Comparison of ENCODE assay signal across 11 mouse cellular contexts in the genomic region with DNA sequence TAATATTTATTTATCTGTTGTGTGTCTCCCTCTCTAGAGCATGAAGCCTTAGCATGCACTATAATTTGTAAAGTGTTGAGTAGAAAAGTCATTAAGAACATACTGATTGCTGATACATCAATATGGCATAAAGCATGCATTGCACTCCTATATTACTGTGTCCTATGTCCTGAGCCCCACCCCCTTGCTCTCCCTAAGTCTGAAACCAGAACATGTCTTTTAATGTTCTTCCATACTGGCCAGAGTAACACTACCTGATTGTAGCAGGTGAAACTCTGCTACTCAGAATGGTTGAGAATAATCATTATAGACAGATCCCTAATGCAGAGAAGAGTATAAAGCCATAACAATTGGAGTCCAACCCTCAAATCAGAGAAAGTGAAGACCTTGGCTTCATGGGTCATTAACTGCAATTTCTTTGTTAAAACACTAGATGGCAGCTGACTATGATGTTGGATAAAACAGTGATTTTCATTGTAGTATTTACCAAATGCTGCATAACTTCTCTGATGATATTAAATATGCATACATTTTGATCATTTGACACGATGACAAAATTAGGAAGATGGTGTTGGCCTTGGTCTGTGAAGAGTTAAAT. TPM values are rescaled to one million over a fixed set of nuclear protein-coding genes. Genes with fewer than 3 reads are reported as not detected.
DNase-seq lines count a peak whose midpoint lies in the region; ATAC-seq and TF ChIP-seq lines count a peak whose summit lies in the region.
"Had no signal": no experiment of that assay in that cellular context is flagged by ENCODE, and none has a peak within 500 bp of the region (broad histone marks: within the 10 kb centered on the region; RNA-seq: fewer than 3 reads in every experiment).

No protein-coding gene starts in this region.

- H3K4me3 ChIP-seq in lung, postnatal 0 days (ENCODE audit: low read depth, low read length), result no peak overlapping the region
- H3K4me3 ChIP-seq in stomach, postnatal 0 days (ENCODE audit: low read depth, low read length), result no peak overlapping the region
- H3K4me3 ChIP-seq: megakaryocyte, embryonic 14.5 days had no signal

- no peak overlapping the region for H3K27ac ChIP-seq in lung, postnatal 0 days (ENCODE audit: low read length)
- H3K27ac ChIP-seq in stomach, postnatal 0 days (replicated peaks), result no peak overlapping the region

- H3K36me3 ChIP-seq in lung, postnatal 0 days (ENCODE audit: insufficient read depth, low read length), result no peaks in the 10 kb centered on the region
- H3K36me3 ChIP-seq in stomach, postnatal 0 days (ENCODE audit: control insufficient read depth, insufficient read depth, low read length), result no peaks in the 10 kb centered on the region

- no peak for TF ChIP-seq EP300 in lung, postnatal 0 days (IDR thresholded peaks at IDR 0.05)
- TF ChIP-seq EP300 in stomach, postnatal 0 days (optimal IDR thresholded peaks at IDR 0.05), result no peak

- no peaks in the 10 kb centered on the region for H3K27me3 ChIP-seq in lung, postnatal 0 days (replicated peaks; ENCODE audit: insufficient read depth, low read length)
- H3K27me3 ChIP-seq in stomach, postnatal 0 days (ENCODE audit: control insufficient read depth, insufficient read depth, low read length), result no peaks in the 10 kb centered on the region
- H3K27me3 ChIP-seq: megakaryocyte, embryonic 14.5 days had no signal

- no peak overlapping the region for H3K4me2 ChIP-seq in lung, postnatal 0 days (replicated peaks; ENCODE audit: low read depth, low read length)
- no peak overlapping the region for H3K4me2 ChIP-seq in stomach, postnatal 0 days (replicated peaks; ENCODE audit: low read depth)

- TF ChIP-seq CTCF in lung, postnatal 0 days (IDR thresholded peaks at IDR 0.05), result peak; percentile 62
- TF ChIP-seq CTCF in stomach, postnatal 0 days (IDR thresholded peaks at IDR 0.05; ENCODE audit: low read depth), result peak; percentile 76

- H3K4me1 ChIP-seq in lung, postnatal 0 days (ENCODE audit: insufficient read depth, low read depth, low read length), result no peaks in the 10 kb centered on the region
- H3K4me1 ChIP-seq in stomach, postnatal 0 days (replicated peaks; ENCODE audit: control insufficient read depth, insufficient read depth), result no peaks in the 10 kb centered on the region
- H3K4me1 ChIP-seq: megakaryocyte, embryonic 14.5 days had no signal

- ATAC-seq in frontal cortex, adult (ENCODE audit: low TSS enrichment), result 0 out of 2 replicates have a peak, but pooled peaks have one; percentile 47
- no peak for ATAC-seq in lung, postnatal 0 days
- ATAC-seq in granulocyte monocyte progenitor cell, adult 5-6 weeks (replicated peaks; ENCODE audit: poor library complexity, severe bottlenecking), result peak; percentile 59
- no peak for ATAC-seq in stomach, postnatal 0 days (ENCODE audit: low FRiP score, low TSS enrichment)

- no peaks in the 10 kb centered on the region for H3K9me3 ChIP-seq in lung, postnatal 0 days (ENCODE audit: low read length)
- H3K9me3 ChIP-seq in stomach, postnatal 0 days (ENCODE audit: control insufficient read depth, low read length), result no peaks in the 10 kb centered on the region
- H3K9me3 ChIP-seq: megakaryocyte, embryonic 14.5 days had no signal

- 2% methylated on average over 1 of the region's 1 CpGs for WGBS in lung, postnatal 0 days
- 3% methylated on average over 1 of the region's 1 CpGs for WGBS in stomach, postnatal 0 days

- H3K9ac ChIP-seq in lung, postnatal 0 days (replicated peaks; ENCODE audit: low read depth), result no peak overlapping the region
- no peak overlapping the region for H3K9ac ChIP-seq in stomach, postnatal 0 days (ENCODE audit: low read length)

- no peak for DNase-seq in frontal cortex, postnatal 36 days (ENCODE audit: low spot score in 2 of 2)
- peak; percentile 65 for DNase-seq in lung, postnatal 0 days (ENCODE audit: low spot score)
- DNase-seq in lung, postnatal 4 days, result no peak
- no peak for DNase-seq in stomach, postnatal 0 days (ENCODE audit: low spot score)
- DNase-seq in natural killer cell, adult 2 months (ENCODE audit: low spot score in 2 of 2), result no peak
- no peak for DNase-seq in thymus, postnatal 25 days
- DNase-seq: cerebellum, adult 9-11 months; gastrocnemius, postnatal 36 days had no signal

RNA-seq across cellular contexts. Expression of a gene that starts 52.9 kb away (rescaled TPM):
- 47.6 and 47.9 TPM in 2 replicates for polyA plus RNA-seq in lung, postnatal 0 days (2015; fragmentation: Nextera tagmentation; extraction: Ambion mirVana)
- total RNA-seq in granulocyte monocyte progenitor cell, adult 5-6 weeks (2014; fragmentation: Nextera tagmentation), result 26.0 and 35.4 TPM in 2 replicates
- 56.4 and 68.1 TPM in 2 replicates for total RNA-seq in granulocyte monocyte progenitor cell, adult 5-6 weeks (2017)
- 66.5 and 68.9 TPM in 2 replicates for polyA plus RNA-seq in stomach, postnatal 0 days (2015; fragmentation: Nextera tagmentation; extraction: Ambion mirVana)

Comparison
In these comparisons a context has a peak if more than half of its experiments do, and no peak if none do; other contexts are left out.
1. ATAC-seq: peak in frontal cortex, adult (single experiment) and granulocyte monocyte progenitor cell, adult 5-6 weeks (single experiment); none in lung, postnatal 0 days (single experiment) and stomach, postnatal 0 days (single experiment).